Mouse (Mus musculus) kidney, postnatal 36 days (tissue): ENCODE measurements at regions not wholly inside any gene's neighbourhood (a gene's known extent, or its start where the extent isn't known, plus 50 kb on each side); places are given as distances from the start of the nearest gene placed in this dataset.

Source experiments
- DNase-seq, 2 experiments: peaks; one replicate each; pipeline ENCODE4 v3.0.0; 2021 to 2022; ENCODE audit warnings: mixed read lengths in 2 of 2

GRCm38 (mm10) chr16:90666271-90666986 lies 60.8 kb downstream of the Mis18a start:
- DNase-seq, result no peak

- DNase-seq, result no peak
These were observed 63.1 kb downstream of the Mis18a start for GRCm38 (mm10) chr16:90664086-90664485.

- no peak for DNase-seq
These were observed 69.2 kb downstream of the Mis18a start for GRCm38 (mm10) chr16:90658050-90658449.

- DNase-seq, result no peak
These were observed 70.2 kb downstream of the Mis18a start for GRCm38 (mm10) chr16:90657027-90657426.

- peak; percentile 26 to 27 for DNase-seq
These were observed 70.6 kb downstream of the Mis18a start for GRCm38 (mm10) chr16:90656571-90657011.

GRCm38 (mm10) chr16:90654853-90655252 lies 72.4 kb downstream of the Mis18a start:
- DNase-seq, result no peak

GRCm38 (mm10) chr16:90652821-90653220 lies 74.4 kb downstream of the Mis18a start:
- DNase-seq, result no peak

- DNase-seq, result no peak
These were observed 79.0 kb downstream of the Mis18a start for GRCm38 (mm10) chr16:90648161-90648560.

GRCm38 (mm10) chr16:90642671-90643070 lies 84.5 kb downstream of the Mis18a start:
- no peak for DNase-seq

GRCm38 (mm10) chr16:90635216-90635615 lies 92.0 kb downstream of the Mis18a start:
- no peak for DNase-seq

GRCm38 (mm10) chr16:90629976-90630375 lies 97.2 kb downstream of the Mis18a start:
- DNase-seq, result no peak

- DNase-seq, result peak; percentile 14
These were observed 97.9 kb downstream of the Mis18a start for GRCm38 (mm10) chr16:90629121-90629930.

- no peak for DNase-seq
These were observed 98.5 kb downstream of the Mis18a start for GRCm38 (mm10) chr16:90628605-90629120.

- no peak for DNase-seq
These were observed 101.1 kb downstream of the Mis18a start for GRCm38 (mm10) chr16:90626035-90626670.

GRCm38 (mm10) chr16:90625301-90626034 lies 101.7 kb downstream of the Mis18a start:
- no peak for DNase-seq

- peak; percentile 73 to 80 for DNase-seq
These were observed 103.1 kb downstream of the Mis18a start for GRCm38 (mm10) chr16:90624039-90624625.

- DNase-seq, result peak; percentile 12 to 26
These were observed 104.5 kb downstream of the Mis18a start for GRCm38 (mm10) chr16:90622677-90623225.

- DNase-seq, result no peak
These were observed 105.3 kb downstream of the Mis18a start for GRCm38 (mm10) chr16:90621761-90622411.

GRCm38 (mm10) chr16:90619565-90620311 lies 107.5 kb downstream of the Mis18a start:
- peak; percentile 16 to 19 for DNase-seq

- no peak for DNase-seq
These were observed 111.4 kb downstream of the Mis18a start for GRCm38 (mm10) chr16:90615791-90616190.
